Mouse (Mus musculus) retina, postnatal 1 day (tissue): ENCODE measurements at regions not wholly inside any gene's neighbourhood (a gene's known extent, or its start where the extent isn't known, plus 50 kb on each side); places are given as distances from the start of the nearest gene placed in this dataset.

Experiments
- DNase-seq: peaks from one replicate; pipeline ENCODE4 v3.0.0-alpha.2; 2012

DNA sequence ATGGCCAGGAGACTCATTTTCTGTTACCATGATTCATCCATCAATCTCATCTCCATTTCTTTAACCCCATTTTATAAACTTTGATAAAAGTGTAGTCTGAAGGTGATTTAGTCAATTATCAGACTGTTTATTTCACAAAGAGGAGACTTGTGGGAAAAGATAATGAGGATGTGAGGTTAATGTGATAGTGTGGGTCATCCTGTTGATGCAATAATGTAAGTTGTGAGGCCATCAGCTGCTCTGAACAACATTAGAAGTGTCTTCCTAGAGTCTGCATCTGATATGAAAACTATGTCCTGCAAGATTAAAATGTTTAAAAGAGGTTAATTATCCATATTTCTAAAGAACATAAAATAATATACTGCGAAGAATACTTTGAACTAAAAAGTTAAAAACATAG, 842.8 kb downstream of the Pcdh17 start:
- no peak for DNase-seq

DNA sequence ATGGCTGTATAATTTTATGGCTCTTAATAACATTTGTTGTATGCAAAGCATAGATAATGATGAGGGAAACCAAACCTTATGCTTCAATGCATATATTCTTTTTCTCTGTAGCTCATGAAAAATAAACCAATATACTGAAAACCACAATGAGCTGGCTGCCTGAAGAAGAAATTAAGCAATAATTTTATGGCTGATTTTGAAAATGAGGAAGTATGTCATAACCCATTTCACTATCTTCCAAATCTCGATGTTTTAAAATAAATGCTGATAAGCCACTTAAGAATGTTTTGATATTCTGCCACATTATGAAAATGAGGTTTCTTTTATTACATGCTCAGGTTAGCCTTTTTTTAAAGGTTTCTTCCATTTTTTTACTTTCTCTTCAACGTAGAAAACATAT, 844.1 kb downstream of the Pcdh17 start:
- DNase-seq = no peak

DNA sequence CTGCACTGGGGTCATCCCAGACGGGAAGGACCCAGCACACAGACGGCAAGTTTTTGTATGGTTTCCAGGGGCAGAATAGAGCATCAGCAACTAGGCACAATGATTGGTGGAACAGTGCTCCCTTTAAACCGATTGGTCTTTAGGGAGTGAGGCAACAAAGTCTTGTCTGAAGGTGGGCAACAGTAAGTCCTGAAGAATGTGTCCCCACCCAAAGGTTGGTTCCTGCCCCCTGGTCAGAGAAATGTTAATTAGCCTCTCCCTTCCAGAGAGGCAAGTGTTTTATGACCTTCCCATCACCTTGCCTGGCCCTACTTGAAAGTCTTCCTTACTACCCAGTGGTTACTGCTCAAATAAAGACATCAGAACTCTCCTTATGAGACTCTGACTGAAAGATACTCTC, 855.6 kb downstream of the Pcdh17 start:
- DNase-seq = no peak

DNA sequence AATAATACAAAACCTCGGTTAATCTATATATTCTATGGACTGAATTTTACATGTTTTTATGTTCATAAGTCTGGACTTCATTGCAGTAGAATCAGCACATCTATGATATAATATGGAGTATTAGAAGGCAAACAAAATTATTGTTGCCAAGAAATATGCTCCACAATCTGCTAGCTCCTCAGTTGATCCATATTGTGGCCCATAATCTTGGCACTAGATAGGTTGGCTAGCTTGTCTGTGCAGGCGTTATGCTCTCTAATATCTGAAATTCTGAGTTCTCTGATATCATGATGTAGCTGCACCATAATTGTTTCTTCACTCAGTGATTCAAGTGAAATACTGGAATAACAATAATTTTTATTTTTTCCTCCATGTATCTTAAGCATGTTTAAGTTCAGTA, 877.3 kb downstream of the Pcdh17 start:
- no peak for DNase-seq

- no peak for DNase-seq
Measured at GRCm38 (mm10) chr14:85333277-85333676, 889.9 kb downstream of the Pcdh17 start.

GRCm38 (mm10) chr14:85337182-85337581, 893.8 kb downstream of the Pcdh17 start:
- peak; percentile 1 for DNase-seq

- peak; percentile 4 for DNase-seq
Measured at GRCm38 (mm10) chr14:85354626-85355355, 911.4 kb downstream of the Pcdh17 start.

DNA sequence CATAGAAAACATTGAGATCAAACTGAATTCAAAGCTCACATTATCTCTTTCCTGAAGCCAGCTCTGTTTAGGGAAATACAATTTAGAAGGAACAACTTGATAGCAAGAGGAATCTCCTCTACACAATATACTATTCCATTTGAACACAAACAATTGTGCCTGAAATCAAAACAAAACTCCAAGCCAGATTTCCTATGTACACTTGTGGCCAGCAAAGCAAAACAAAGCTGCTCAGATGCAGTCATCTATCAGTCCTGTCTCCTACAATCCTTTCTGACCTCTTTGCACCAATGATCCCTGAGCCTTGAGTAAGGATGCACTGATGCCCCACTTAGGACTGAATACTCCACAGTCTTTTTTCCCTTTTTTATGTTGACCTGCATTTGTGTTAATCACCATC, 920.2 kb downstream of the Pcdh17 start:
- DNase-seq = no peak

- no peak for DNase-seq
Measured at GRCm38 (mm10) chr14:85373312-85373711, 929.9 kb downstream of the Pcdh17 start.

DNA sequence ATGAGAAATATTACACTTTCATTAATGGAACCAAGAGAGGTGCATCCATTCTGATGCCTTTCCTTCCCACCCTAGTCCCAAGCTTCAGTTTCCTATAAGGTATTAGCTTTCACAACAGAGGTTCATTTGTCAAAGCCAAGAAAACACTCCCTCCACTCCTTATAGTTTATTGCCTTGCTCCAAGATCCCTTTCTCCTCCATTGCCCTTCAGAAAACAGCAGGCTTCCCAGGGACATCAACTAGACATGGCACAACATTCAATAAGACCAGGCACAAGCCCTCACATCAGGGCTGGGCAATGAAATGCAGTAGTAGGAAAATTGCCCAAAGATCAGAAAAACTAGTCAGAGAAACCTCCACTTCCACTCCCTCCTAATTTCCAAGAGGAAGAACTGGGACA, 960.3 kb downstream of the Pcdh17 start:
- no peak for DNase-seq
